In genomic region chr9:70277076-70277475, GRCm38 (mm10) we compare ENCODE assay signal across 20 mouse cellular contexts.
DNase-seq lines count a peak whose midpoint lies in the region; ATAC-seq and TF ChIP-seq lines count a peak whose summit lies in the region.
"Had no signal": no experiment of that assay in that cellular context is flagged by ENCODE, and none has a peak within 500 bp of the region (broad histone marks: within the 10 kb centered on the region; RNA-seq: fewer than 3 reads in every experiment).

No protein-coding gene starts in this region.

- H3K4me3 ChIP-seq in E14TG2a.4 (replicated peaks; ENCODE audit: low read length): 0 out of 2 replicates have a peak overlapping the region, but pooled peaks have one; percentile 4
- no peak overlapping the region for H3K4me3 ChIP-seq in liver, embryonic 12.5 days
- no peak overlapping the region for H3K4me3 ChIP-seq in stomach, embryonic 15.5 days (replicated peaks)
- no peak overlapping the region for H3K4me3 ChIP-seq in hindbrain, embryonic 10.5 days
- H3K4me3 ChIP-seq: forebrain, embryonic 13.5 days; heart, embryonic 15.5 days; limb, embryonic 13.5 days; neural tube, embryonic 13.5 days had no signal

- DNase-seq in R1 (ENCODE audit: low read depth, low spot score): peak; percentile 88
- DNase-seq in hindbrain, embryonic 10.5 days (ENCODE audit: low spot score): no peak
- DNase-seq in frontal cortex, postnatal 25 days (ENCODE audit: low spot score in 2 of 2): no peak
- DNase-seq in gastrocnemius, postnatal 36 days: no peak
- DNase-seq: B cell, adult 2 months; cerebellum, adult 8-10 months; gastrocnemius, postnatal 10 days; heart, adult 18-20 months; midbrain, embryonic 14.5 days; thymus, adult 18-20 months; thymus, postnatal 4 days had no signal

- no peaks in the 10 kb centered on the region for H3K36me3 ChIP-seq in E14TG2a.4 (ENCODE audit: insufficient read depth, low read length)
- no peaks in the 10 kb centered on the region for H3K36me3 ChIP-seq in liver, embryonic 12.5 days
- H3K36me3 ChIP-seq in stomach, embryonic 15.5 days: no peaks in the 10 kb centered on the region
- H3K36me3 ChIP-seq in hindbrain, embryonic 10.5 days: no peaks in the 10 kb centered on the region
- H3K36me3 ChIP-seq: G1E; heart, embryonic 15.5 days; limb, embryonic 13.5 days; neural tube, embryonic 13.5 days had no signal

- no peak for TF ChIP-seq CTCF in E14TG2a.4 (conservative IDR thresholded peaks at IDR 0.05; ENCODE audit: low read length)

- H3K4me2 ChIP-seq in liver, embryonic 12.5 days: 0 out of 2 replicates have a peak overlapping the region, but pooled peaks have one; percentile 22
- peak overlapping the region; percentile 19; the same call in 1 of the 2 replicates for H3K4me2 ChIP-seq in stomach, embryonic 15.5 days
- H3K4me2 ChIP-seq: forebrain, embryonic 13.5 days; heart, embryonic 15.5 days; limb, embryonic 13.5 days; neural tube, embryonic 13.5 days had no signal

- no peak for ATAC-seq in liver, embryonic 12.5 days
- no peak for ATAC-seq in stomach, embryonic 15.5 days (ENCODE audit: insufficient read depth, low FRiP score, low read depth)
- ATAC-seq: forebrain, embryonic 13.5 days had no signal

- peak overlapping the region; percentile 57 for H3K27ac ChIP-seq in liver, embryonic 12.5 days
- peak overlapping the region; percentile 31; the same call in 1 of the 2 replicates for H3K27ac ChIP-seq in stomach, embryonic 15.5 days
- no peak overlapping the region for H3K27ac ChIP-seq in hindbrain, embryonic 10.5 days
- H3K27ac ChIP-seq: forebrain, embryonic 13.5 days; heart, embryonic 15.5 days; limb, embryonic 13.5 days; macrophage; neural tube, embryonic 13.5 days had no signal

- peaks cover 65% of the 10 kb centered on the region for H3K4me1 ChIP-seq in E14TG2a.4 (replicated peaks; ENCODE audit: low read depth, low read length)
- H3K4me1 ChIP-seq in liver, embryonic 12.5 days: 0 out of 2 replicates have a peak, but pooled peaks cover 7% of the 10 kb centered on the region
- H3K4me1 ChIP-seq in stomach, embryonic 15.5 days: no peaks in the 10 kb centered on the region
- no peaks in the 10 kb centered on the region for H3K4me1 ChIP-seq in hindbrain, embryonic 10.5 days (replicated peaks)
- H3K4me1 ChIP-seq: forebrain, embryonic 13.5 days; heart, embryonic 15.5 days; neural tube, embryonic 13.5 days had no signal

- no peaks in the 10 kb centered on the region for H3K9me3 ChIP-seq in E14TG2a.4 (ENCODE audit: low read length)
- H3K9me3 ChIP-seq in liver, embryonic 12.5 days (replicated peaks): no peaks in the 10 kb centered on the region
- H3K9me3 ChIP-seq in stomach, embryonic 15.5 days: no peaks in the 10 kb centered on the region
- 0 out of 2 replicates have a peak, but pooled peaks cover 3% of the 10 kb centered on the region for H3K9me3 ChIP-seq in hindbrain, embryonic 10.5 days
- H3K9me3 ChIP-seq: forebrain, embryonic 13.5 days; G1E; heart, embryonic 15.5 days; limb, embryonic 13.5 days; neural tube, embryonic 13.5 days had no signal

- WGBS in liver, embryonic 12.5 days (ENCODE audit: insufficient replicate concordance): 48% methylated on average over 3 of the region's 3 CpGs
- WGBS in stomach, embryonic 15.5 days: 63% methylated on average over 3 of the region's 3 CpGs
- WGBS in hindbrain, embryonic 10.5 days: 87% methylated on average over 3 of the region's 3 CpGs

- intact Hi-C loops in gastrocnemius, postnatal 36 days (cut with DNase I): no loop called here

- no peak overlapping the region for H3K9ac ChIP-seq in liver, embryonic 12.5 days
- no peak overlapping the region for H3K9ac ChIP-seq in stomach, embryonic 15.5 days
- H3K9ac ChIP-seq: forebrain, embryonic 13.5 days; heart, embryonic 15.5 days; limb, embryonic 13.5 days; neural tube, embryonic 13.5 days had no signal

- no peaks in the 10 kb centered on the region for H3K27me3 ChIP-seq in E14TG2a.4 (ENCODE audit: insufficient read depth, low read length)
- H3K27me3 ChIP-seq in liver, embryonic 12.5 days (replicated peaks): no peaks in the 10 kb centered on the region
- no peaks in the 10 kb centered on the region for H3K27me3 ChIP-seq in stomach, embryonic 15.5 days (replicated peaks)
- no peaks in the 10 kb centered on the region for H3K27me3 ChIP-seq in hindbrain, embryonic 10.5 days (ENCODE audit: insufficient read depth, poor library complexity, severe bottlenecking)
- H3K27me3 ChIP-seq: forebrain, embryonic 13.5 days; heart, embryonic 15.5 days; limb, embryonic 13.5 days; neural tube, embryonic 13.5 days had no signal
